Mouse (Mus musculus) gastrocnemius, postnatal 10 days (tissue): Measurements from ENCODE around the gene Necap1. TPM values are rescaled to one million over a fixed set of nuclear protein-coding genes. Genes with fewer than 3 reads are reported as not detected.
A peak's percentile ranks its signal among the peaks of the same experiment; 100 is the strongest.

ENCODE experiments used
- DNase-seq: peaks from one replicate; pipeline ENCODE4 v3.0.0; 2021; ENCODE audit warnings: mixed read lengths
- microRNA-seq, 2 experiments: library from miRNA; unstranded; fragments of <30 nt; microRNA quantifications; one replicate each; pipeline ENCODE4 v1.2.0; 2021
- total RNA-seq, 2 experiments: library from RNA; stranded (reverse); gene quantifications; 2 replicates each; pipeline ENCODE4 v1.2.3; 2021

Necap1 gene
- total RNA-seq, 2 experiments from 2014 or later: 23.0 to 23.5 TPM

- no peak for DNase-seq
Observed at GRCm38 (mm10) chr6:122883603-122884002, 9.3 kb downstream of the Necap1 start.

- no peak for DNase-seq
Observed at GRCm38 (mm10) chr6:122889599-122889998, 15.3 kb downstream of the Necap1 start.

GRCm38 (mm10) chr6:122892442-122893049 lies 18.3 kb downstream of the Necap1 start:
- peak; percentile 60 for DNase-seq

- no peak for DNase-seq
Observed at GRCm38 (mm10) chr6:122919922-122920321, 45.6 kb downstream of the Necap1 start.

GRCm38 (mm10) chr6:122921451-122921850 lies 47.2 kb downstream of the Necap1 start, which contains the start of gene Clec4a1:
Gene Clec4a1, plus strand, starts transcription at chr6:122921848.
- no peak for DNase-seq

- DNase-seq: no peak
Observed at GRCm38 (mm10) chr6:122934845-122935244, 60.6 kb downstream of the Necap1 start.

Small RNA genes within 50 kb of the gene (microRNA-seq; reads per million reads assigned to microRNA genes)
- gene Mir7231: 0 reads per million in 2 experiments

Other genes with a start within 250 kb of the Necap1 start
- not detected for gene Dppa3, start 248.1 kb upstream of the Necap1 start, total RNA-seq
- gene Nanog, start 167.0 kb upstream of the Necap1 start, total RNA-seq: not detected
- 1 to 10 TPM; 2.2 to 3.8 TPM for gene Slc2a3, start 72.8 kb upstream of the Necap1 start, total RNA-seq
- 10 to 100 TPM; 18.4 to 22.9 TPM for gene Foxj2, start 54.6 kb upstream of the Necap1 start, total RNA-seq
- 1 to 10 TPM; 1.7 to 2.6 TPM for gene C3ar1, start 18.3 kb upstream of the Necap1 start, total RNA-seq
- gene Clec4a1, start 47.4 kb downstream of the Necap1 start, total RNA-seq: 1 to 10 TPM; 2.4 to 2.8 TPM
- gene Clec4a3, start 78.0 kb downstream of the Necap1 start, total RNA-seq: 1 to 10 TPM; 1.9 to 2.7 TPM
- not detected for gene Clec4a4, start 115.9 kb downstream of the Necap1 start, total RNA-seq
- gene Clec4b1, start 175.5 kb downstream of the Necap1 start, total RNA-seq: not detected
- gene Clec4a2, start 232.0 kb downstream of the Necap1 start, total RNA-seq: 1 to 10 TPM; 1.3 to 2.9 TPM